Mouse (Mus musculus): ENCODE measurements around the gene Trnt1. TPM values are rescaled to one million over a fixed set of nuclear protein-coding genes. Genes with fewer than 3 reads are reported as not detected.

Gene Trnt1
- 10 to 100 TPM; 47.2 to 60.8 TPM for total RNA-seq (2021)

GRCm38 (mm10) chr6:106768640-106769289 is at the start of gene Trnt1:
Trnt1 (plus strand) TSS chr6:106769120.
- intact Hi-C loops (cut with DNase I), result no loop called here
- peak; percentile 98 for DNase-seq (ENCODE audit: low spot score in 2 of 2)

GRCm38 (mm10) chr6:106725642-106726041 is 43.3 kb upstream of the Trnt1 start:
- intact Hi-C loops (cut with DNase I), result no loop called here
- DNase-seq (ENCODE audit: low spot score in 2 of 2), result no peak

GRCm38 (mm10) chr6:106726078-106726477 is 42.8 kb upstream of the Trnt1 start:
- intact Hi-C loops (cut with DNase I), result no loop called here
- no peak for DNase-seq (ENCODE audit: low spot score in 2 of 2)

- DNase-seq (ENCODE audit: low spot score in 2 of 2), result no peak
- intact Hi-C loops (cut with DNase I), result no loop called here
Measured at GRCm38 (mm10) chr6:106727703-106728102, 41.2 kb upstream of the Trnt1 start.

- intact Hi-C loops (cut with DNase I), result no loop called here
- no peak for DNase-seq (ENCODE audit: low spot score in 2 of 2)
Measured at GRCm38 (mm10) chr6:106729682-106730314, 39.1 kb upstream of the Trnt1 start.

- DNase-seq (ENCODE audit: low spot score in 2 of 2), result no peak
- intact Hi-C loops (cut with DNase I), result no loop called here
Measured at GRCm38 (mm10) chr6:106732563-106732962, 36.4 kb upstream of the Trnt1 start.

GRCm38 (mm10) chr6:106738229-106738628 is 30.7 kb upstream of the Trnt1 start:
- DNase-seq (ENCODE audit: low spot score in 2 of 2), result no peak
- intact Hi-C loops (cut with DNase I), result no loop called here

GRCm38 (mm10) chr6:106740244-106740825 is 28.6 kb upstream of the Trnt1 start:
- intact Hi-C loops (cut with DNase I), result no loop called here
- no peak for DNase-seq (ENCODE audit: low spot score in 2 of 2)

GRCm38 (mm10) chr6:106743556-106744233 is 25.2 kb upstream of the Trnt1 start:
- no peak for DNase-seq (ENCODE audit: low spot score in 2 of 2)
- intact Hi-C loops (cut with DNase I), result no loop called here

GRCm38 (mm10) chr6:106745673-106746394 is 23.1 kb upstream of the Trnt1 start:
- intact Hi-C loops (cut with DNase I), result no loop called here
- DNase-seq (ENCODE audit: low spot score in 2 of 2), result no peak

- no peak for DNase-seq (ENCODE audit: low spot score in 2 of 2)
- intact Hi-C loops (cut with DNase I), result no loop called here
Measured at GRCm38 (mm10) chr6:106747251-106747650, 21.7 kb upstream of the Trnt1 start.

GRCm38 (mm10) chr6:106747804-106748203 is 21.1 kb upstream of the Trnt1 start:
- no peak for DNase-seq (ENCODE audit: low spot score in 2 of 2)
- intact Hi-C loops (cut with DNase I), result no loop called here

- intact Hi-C loops (cut with DNase I), result no loop called here
- DNase-seq (ENCODE audit: low spot score in 2 of 2), result no peak
Measured at GRCm38 (mm10) chr6:106748887-106749388, 20.0 kb upstream of the Trnt1 start, which contains the start of gene Il5ra. Il5ra (minus strand) TSS chr6:106749037.

- DNase-seq (ENCODE audit: low spot score in 2 of 2), result no peak
- intact Hi-C loops (cut with DNase I), result no loop called here
Measured at GRCm38 (mm10) chr6:106750291-106750690, 18.6 kb upstream of the Trnt1 start.

- intact Hi-C loops (cut with DNase I), result no loop called here
- no peak for DNase-seq (ENCODE audit: low spot score in 2 of 2)
Measured at GRCm38 (mm10) chr6:106758299-106758698, 10.6 kb upstream of the Trnt1 start.

GRCm38 (mm10) chr6:106760473-106761218 is 8.3 kb upstream of the Trnt1 start:
- no peak for DNase-seq (ENCODE audit: low spot score in 2 of 2)
- intact Hi-C loops (cut with DNase I), result no loop called here

- DNase-seq (ENCODE audit: low spot score in 2 of 2), result no peak
- intact Hi-C loops (cut with DNase I), result no loop called here
Measured at GRCm38 (mm10) chr6:106761486-106761885, 7.4 kb upstream of the Trnt1 start.

GRCm38 (mm10) chr6:106765892-106766291 is 3.0 kb upstream of the Trnt1 start:
- intact Hi-C loops (cut with DNase I), result no loop called here
- DNase-seq (ENCODE audit: low spot score in 2 of 2), result no peak

GRCm38 (mm10) chr6:106766774-106767173 is 2.1 kb upstream of the Trnt1 start:
- intact Hi-C loops (cut with DNase I), result no loop called here
- no peak for DNase-seq (ENCODE audit: low spot score in 2 of 2)
